Mouse (Mus musculus) stomach, embryonic 14.5 days (tissue): Measurements from ENCODE around the gene Samm50. TPM values are rescaled to one million over a fixed set of nuclear protein-coding genes. Genes with fewer than 3 reads are reported as not detected.
"Not testable (repeated sequence)": the region's sequence is repeated elsewhere in the genome, so short reads cannot be mapped to it uniquely, and the experiment has no call there.

Source experiments
- ATAC-seq: fragments of 200-750 bp; cut with Nextera tagmentation; 2 replicates; pipeline ENCODE4 v1.8.0; 2017; ENCODE audit warnings: low read depth, moderate TSS enrichment; ENCODE audit not compliant: insufficient number of reproducible peaks, insufficient read depth, low FRiP score
- H3K27ac ChIP-seq: fragments of 300-500 bp; sonication (generic); 2 replicates; pipeline ENCODE4 v1.5.1; 2014; ENCODE audit warnings: mild to moderate bottlenecking, low read length, moderate library complexity, mixed read lengths
- H3K27me3 ChIP-seq: fragments of 300-500 bp; sonication (generic); 2 replicates; pipeline ENCODE4 v1.6.1; 2014; ENCODE audit warnings: low read length, control low read depth, mixed read lengths; ENCODE audit not compliant: control insufficient read depth, insufficient read depth
- H3K36me3 ChIP-seq: fragments of 300-500 bp; sonication (generic); 2 replicates; pipeline ENCODE4 v1.6.1; 2014; ENCODE audit warnings: mild to moderate bottlenecking, control low read depth, low read length, moderate library complexity, mixed read lengths; ENCODE audit not compliant: control insufficient read depth, insufficient read depth
- H3K4me1 ChIP-seq: fragments of 300-500 bp; sonication (generic); 2 replicates; pipeline ENCODE4 v1.6.1; 2014; ENCODE audit warnings: low read length, control low read depth, mixed read lengths; ENCODE audit not compliant: control insufficient read depth, insufficient read depth
- H3K4me2 ChIP-seq: fragments of 300-500 bp; sonication (generic); replicated peaks from 2 replicates; pipeline ENCODE4 v1.6.1; 2014; ENCODE audit warnings: low read depth, low read length, control low read depth
- H3K4me3 ChIP-seq: fragments of 300-500 bp; sonication (generic); 2 replicates; pipeline ENCODE4 v1.5.1; 2014; ENCODE audit warnings: low read depth, low read length, control low read depth
- H3K9ac ChIP-seq: fragments of 300-500 bp; sonication (generic); replicated peaks from 2 replicates; pipeline ENCODE4 v1.6.1; 2014; ENCODE audit warnings: low read depth, mild to moderate bottlenecking, control low read depth, low read length, moderate library complexity, mixed read lengths
- H3K9me3 ChIP-seq: fragments of 300-500 bp; sonication (generic); 2 replicates; pipeline ENCODE4 v1.6.1; 2016; ENCODE audit warnings: low read depth, low read length, control low read depth; ENCODE audit not compliant: control insufficient read depth
- WGBS: fragments of 180-500 bp; shearing (Covaris S2); extraction: QIAGEN DNeasy Blood & Tissue Kit; methylation state at CpG from one replicate; pipeline ENCODE4 v1.1.7; 2014; 5-methylcytosine and 5-hydroxymethylcytosine counted together
- polyA plus RNA-seq: library from polyadenylated mRNA; unstranded; fragments of >200 nt; fragmentation: Nextera tagmentation; extraction: Ambion mirVana; gene quantifications from 2 replicates; pipeline ENCODE4 v1.2.1, GENCODE M21; 2014

The Samm50 gene
- polyA plus RNA-seq: 51.6 and 67.7 TPM in 2 replicates

GRCm38 (mm10) chr15:84192058-84192791 lies at the start of gene Samm50:
Samm50 (plus strand) TSS chr15:84192241.
- Histone ChIP-seq H3K4me1 (peaks cover 6% of the 10 kb centered on the region), H3K27ac (peak within 1 kb of the TSS; percentile 83), H3K4me2 (peak within 1 kb of the TSS; percentile 69), H3K9ac (peak within 1 kb of the TSS; percentile 67), H3K9me3 (no peaks in the 10 kb centered on the region), H3K36me3 (peaks cover 14% of the 10 kb centered on the region), H3K27me3 (no peaks in the 10 kb centered on the region), H3K4me3 (peak within 1 kb of the TSS; percentile 88)
- peak; percentile 96 for ATAC-seq
- 6% methylated on average over 48 of the region's 48 CpGs for WGBS

GRCm38 (mm10) chr15:84156158-84156557 lies 35.9 kb upstream of the Samm50 start:
- no peak for ATAC-seq

GRCm38 (mm10) chr15:84157530-84157929 lies 34.5 kb upstream of the Samm50 start:
- H3K9ac ChIP-seq, H3K4me1 ChIP-seq, H3K27ac ChIP-seq, H3K4me2 ChIP-seq, H3K36me3 ChIP-seq, ATAC-seq, H3K9me3 ChIP-seq, H3K27me3 ChIP-seq, H3K4me3 ChIP-seq: not testable (repeated sequence)
- WGBS: 86% methylated on average over 6 of the region's 6 CpGs

More at GRCm38 (mm10) chr15:84156158-84156557, 35.9 kb upstream of the Samm50 start:
- Histone ChIP-seq H3K27me3 (no peaks in the 10 kb centered on the region), H3K9me3 (no peaks in the 10 kb centered on the region), H3K4me1 (no peaks in the 10 kb centered on the region), H3K9ac (no peak overlapping the region), H3K4me2 (no peak overlapping the region), H3K4me3 (no peak overlapping the region), H3K27ac (no peak overlapping the region), H3K36me3 (no peaks in the 10 kb centered on the region)
- WGBS: 83% methylated on average over 2 of the region's 2 CpGs

GRCm38 (mm10) chr15:84161871-84162270 lies 30.2 kb upstream of the Samm50 start:
- Histone ChIP-seq H3K4me2 (no peak overlapping the region), H3K9me3 (no peaks in the 10 kb centered on the region), H3K4me3 (no peak overlapping the region), H3K36me3 (no peaks in the 10 kb centered on the region), H3K27me3 (no peaks in the 10 kb centered on the region), H3K4me1 (no peaks in the 10 kb centered on the region), H3K27ac (no peak overlapping the region), H3K9ac (no peak overlapping the region)
- WGBS: 80% methylated on average over 6 of the region's 6 CpGs
- ATAC-seq: no peak

GRCm38 (mm10) chr15:84166818-84167217 lies 25.2 kb upstream of the Samm50 start:
- Histone ChIP-seq H3K4me3 (no peak overlapping the region), H3K4me2 (no peak overlapping the region), H3K4me1 (peaks cover 10% of the 10 kb centered on the region; the same call in 1 of the 2 replicates), H3K27me3 (peaks cover 4% of the 10 kb centered on the region; the same call in 1 of the 2 replicates), H3K27ac (no peak overlapping the region), H3K9me3 (no peaks in the 10 kb centered on the region), H3K9ac (no peak overlapping the region), H3K36me3 (no peaks in the 10 kb centered on the region)
- ATAC-seq: no peak
- 72% methylated on average over 6 of the region's 6 CpGs for WGBS

- Histone ChIP-seq H3K4me3 (peak within 1 kb of the TSS; percentile 47), H3K9me3 (no peaks in the 10 kb centered on the region), H3K4me1 (peaks cover 10% of the 10 kb centered on the region; the same call in 1 of the 2 replicates), H3K27ac (no peak within 1 kb of the TSS), H3K4me2 (peak within 1 kb of the TSS; percentile 96), H3K9ac (peak within 1 kb of the TSS; percentile 14; the same call in 1 of the 2 replicates), H3K36me3 (no peaks in the 10 kb centered on the region), H3K27me3 (peaks cover 4% of the 10 kb centered on the region; the same call in 1 of the 2 replicates)
- ATAC-seq: peak; percentile 98
- WGBS: under 1% methylated on average over 28 of the region's 28 CpGs
Measured at GRCm38 (mm10) chr15:84167600-84167999, 24.4 kb upstream of the Samm50 start, which contains the start of gene Pnpla3. Pnpla3 (plus strand) TSS chr15:84167837.

- Histone ChIP-seq H3K36me3 (no peaks in the 10 kb centered on the region), H3K4me3 (peak overlapping the region; percentile 47), H3K27ac (no peak overlapping the region), H3K4me1 (peaks cover 10% of the 10 kb centered on the region; the same call in 1 of the 2 replicates), H3K9me3 (no peaks in the 10 kb centered on the region), H3K9ac (peak overlapping the region; percentile 14; the same call in 1 of the 2 replicates), H3K4me2 (peak overlapping the region; percentile 96), H3K27me3 (peaks cover 4% of the 10 kb centered on the region; the same call in 1 of the 2 replicates)
- ATAC-seq: no peak
- under 1% methylated on average over 28 of the region's 28 CpGs for WGBS
Measured at GRCm38 (mm10) chr15:84168170-84169161, 23.6 kb upstream of the Samm50 start.

- no peak overlapping the region for H3K27ac ChIP-seq
- 80% methylated on average over 1 of the region's 1 CpGs for WGBS
Measured at GRCm38 (mm10) chr15:84169511-84169910, 22.5 kb upstream of the Samm50 start.

More at GRCm38 (mm10) chr15:84169511-84169910, 22.5 kb upstream of the Samm50 start:
- Histone ChIP-seq H3K4me2 (no peak overlapping the region), H3K36me3 (no peaks in the 10 kb centered on the region), H3K27me3 (peaks cover 4% of the 10 kb centered on the region; the same call in 1 of the 2 replicates), H3K4me3 (no peak overlapping the region), H3K9ac (no peak overlapping the region), H3K4me1 (peaks cover 10% of the 10 kb centered on the region; the same call in 1 of the 2 replicates), H3K9me3 (no peaks in the 10 kb centered on the region)
- ATAC-seq: no peak
